Mouse (Mus musculus): ENCODE measurements around the gene Fcrl1.

DNA sequence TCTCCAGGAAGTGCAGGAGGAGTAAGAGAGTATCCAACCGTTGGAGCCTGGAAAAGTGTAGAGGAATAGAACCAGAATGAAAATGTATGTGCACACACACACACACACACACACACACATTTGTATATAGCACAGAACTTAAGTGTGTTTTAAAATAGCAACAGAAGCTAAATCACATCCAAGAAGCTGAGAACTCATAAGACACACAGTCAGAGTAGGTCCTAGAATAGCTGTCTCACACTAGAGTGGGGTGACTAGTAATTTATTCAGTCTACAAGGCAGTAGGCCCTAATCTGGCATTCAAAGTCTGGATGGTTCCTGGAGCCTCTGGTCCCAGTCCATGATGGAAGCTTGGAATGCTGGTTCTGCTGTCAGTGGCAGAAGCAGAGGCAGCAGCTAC, 64.4 kb downstream of the Fcrl1 start:
- TF ChIP-seq CTCF (IDR thresholded peaks at IDR 0.05; ENCODE audit: low read depth) (no peak), EP300 (IDR thresholded peaks at IDR 0.05; ENCODE audit: low read depth) (no peak)

All from heart, postnatal 0 days (tissue).